Comparison of ENCODE assay signal across 8 mouse cellular contexts in genomic region chr11:117598610-117599009, GRCm38 (mm10). TPM values are rescaled to one million over a fixed set of nuclear protein-coding genes. Genes with fewer than 3 reads are reported as not detected.
A peak's percentile ranks its signal among the peaks of the same experiment; 100 is the strongest.
DNase-seq lines count a peak whose midpoint lies in the region; ATAC-seq and TF ChIP-seq lines count a peak whose summit lies in the region.

No protein-coding gene starts in this region.

- peak overlapping the region; percentile 71 for H3K4me2 ChIP-seq in heart, embryonic 11.5 days
- H3K4me2 ChIP-seq in CH12.LX (ENCODE audit: insufficient read depth, low read depth, poor library complexity, severe bottlenecking): peak overlapping the region; percentile 33
- peak overlapping the region; percentile 58 for H3K4me2 ChIP-seq in embryonic facial prominence, embryonic 13.5 days
- peak overlapping the region; percentile 37 for H3K4me2 ChIP-seq in midbrain, embryonic 14.5 days (ENCODE audit: low read length)

- no peak for ATAC-seq in heart, embryonic 11.5 days (replicated peaks; ENCODE audit: insufficient number of reproducible peaks, low FRiP score, low TSS enrichment)
- ATAC-seq in embryonic facial prominence, embryonic 13.5 days (ENCODE audit: insufficient number of reproducible peaks, insufficient read depth, low FRiP score, low TSS enrichment, low read depth): no peak
- 0 out of 2 replicates have a peak, but pooled peaks have one; percentile 9 for ATAC-seq in midbrain, embryonic 14.5 days (ENCODE audit: low FRiP score, low TSS enrichment)

- no peak for TF ChIP-seq RAD21 in CH12.LX (IDR thresholded peaks at IDR 0.05; ENCODE audit: low read depth, low read length)

- in situ Hi-C loops in CH12.LX (cut with MboI; ENCODE audit: low pct_ligation_motif_present, low pct_unique_long_range_greater_than_20kb, low sequenced_read_pairs): no loop called here

- H3K4me1 ChIP-seq in heart, embryonic 11.5 days (ENCODE audit: control insufficient read depth, insufficient read depth, low read length): peaks cover 15% of the 10 kb centered on the region
- peaks cover 6 to 52% of the 10 kb centered on the region in 2 experiments for H3K4me1 ChIP-seq in CH12.LX (ENCODE audit: control insufficient read depth in 1 of 2, insufficient read depth in 2 of 2)
- peaks cover 40% of the 10 kb centered on the region for H3K4me1 ChIP-seq in embryonic facial prominence, embryonic 13.5 days
- peaks cover 44% of the 10 kb centered on the region for H3K4me1 ChIP-seq in midbrain, embryonic 14.5 days (ENCODE audit: control insufficient read depth, insufficient read depth, low read length)

- no peak for DNase-seq in heart, adult 11 months
- no peak for DNase-seq in CH12.LX (ENCODE audit: extremely low read depth)
- DNase-seq in kidney, postnatal 10 days: peak; percentile 22
- peak; percentile 53 for DNase-seq in midbrain, embryonic 14.5 days
- DNase-seq in layer of hippocampus, postnatal 10 days (ENCODE audit: low spot score in 2 of 2): no peak
- no peak for DNase-seq in urinary bladder, postnatal 4 days (ENCODE audit: low spot score in 2 of 2)

- H3K4me3 ChIP-seq in heart, embryonic 11.5 days (ENCODE audit: low read depth, low read length): peak overlapping the region; percentile 35
- peak overlapping the region; percentile 43 to 52 (median 50) for H3K4me3 ChIP-seq in CH12.LX (replicated peaks in 1 of 3; ENCODE audit: low read depth in 2 of 3, low read length in 2 of 3, poor library complexity in 1 of 3)
- peak overlapping the region; percentile 32 for H3K4me3 ChIP-seq in embryonic facial prominence, embryonic 13.5 days
- H3K4me3 ChIP-seq in midbrain, embryonic 14.5 days (replicated peaks; ENCODE audit: low read depth, low read length): no peak overlapping the region

- no peaks in the 10 kb centered on the region for H3K9me3 ChIP-seq in heart, embryonic 11.5 days (replicated peaks; ENCODE audit: control insufficient read depth, low read length)
- H3K9me3 ChIP-seq in CH12.LX (replicated peaks; ENCODE audit: low read length): no peaks in the 10 kb centered on the region
- no peaks in the 10 kb centered on the region for H3K9me3 ChIP-seq in embryonic facial prominence, embryonic 13.5 days
- no peaks in the 10 kb centered on the region for H3K9me3 ChIP-seq in midbrain, embryonic 14.5 days (ENCODE audit: control insufficient read depth, low read length)

- no peaks in the 10 kb centered on the region for H3K79me2 ChIP-seq in CH12.LX (replicated peaks; ENCODE audit: control insufficient read depth, extremely low read depth, insufficient read depth, poor library complexity, severe bottlenecking)

- peak overlapping the region; percentile 46; the same call in 1 of the 2 replicates for H3K9ac ChIP-seq in heart, embryonic 11.5 days (ENCODE audit: low read depth, low read length)
- H3K9ac ChIP-seq in CH12.LX (ENCODE audit: insufficient read depth, low read depth): peak overlapping the region; percentile 57
- peak overlapping the region; percentile 61 for H3K9ac ChIP-seq in embryonic facial prominence, embryonic 13.5 days
- no peak overlapping the region for H3K9ac ChIP-seq in midbrain, embryonic 14.5 days (replicated peaks; ENCODE audit: low read length)

- WGBS in heart, embryonic 11.5 days (ENCODE audit: insufficient replicate concordance): 5% methylated on average over 9 of the region's 9 CpGs
- WGBS in embryonic facial prominence, embryonic 13.5 days: 7% methylated on average over 9 of the region's 9 CpGs
- 3% methylated on average over 9 of the region's 9 CpGs for WGBS in midbrain, embryonic 14.5 days

- no peak overlapping the region for H3K27ac ChIP-seq in heart, embryonic 11.5 days (ENCODE audit: low read depth, low read length)
- no peak overlapping the region for H3K27ac ChIP-seq in CH12.LX (ENCODE audit: insufficient read depth, low read depth)
- no peak overlapping the region for H3K27ac ChIP-seq in embryonic facial prominence, embryonic 13.5 days
- H3K27ac ChIP-seq in midbrain, embryonic 14.5 days (replicated peaks; ENCODE audit: low read depth, low read length): peak overlapping the region; percentile 85

- no peak for TF ChIP-seq EP300 in CH12.LX (IDR thresholded peaks at IDR 0.05; ENCODE audit: low read length)

- H3K27me3 ChIP-seq in heart, embryonic 11.5 days (ENCODE audit: control insufficient read depth, insufficient read depth, low read length): peaks cover 63% of the 10 kb centered on the region
- no peaks in the 10 kb centered on the region for H3K27me3 ChIP-seq in CH12.LX (replicated peaks)
- H3K27me3 ChIP-seq in embryonic facial prominence, embryonic 13.5 days: peaks cover 21% of the 10 kb centered on the region
- H3K27me3 ChIP-seq in midbrain, embryonic 14.5 days (ENCODE audit: control insufficient read depth, insufficient read depth, low read length): peaks cover 7% of the 10 kb centered on the region; the same call in 1 of the 2 replicates

- dilution Hi-C loops in CH12.LX (cut with MboI; ENCODE audit: extremely low pct_ligation_motif_present, extremely low pct_unique_long_range_greater_than_20kb, low sequenced_read_pairs): no loop called here

- no peak for TF ChIP-seq CTCF in CH12.LX (conservative IDR thresholded peaks at IDR 0.05 in 1 of 2, IDR thresholded peaks at IDR 0.05 in 1 of 2; ENCODE audit: low read depth in 2 of 2, low read length in 2 of 2)

- H3K36me3 ChIP-seq in heart, embryonic 11.5 days (ENCODE audit: control insufficient read depth, insufficient read depth, low read length): no peaks in the 10 kb centered on the region
- no peaks in the 10 kb centered on the region for H3K36me3 ChIP-seq in CH12.LX (replicated peaks in 1 of 2; ENCODE audit: control insufficient read depth in 1 of 2, insufficient read depth in 1 of 2, low read length in 1 of 2)
- H3K36me3 ChIP-seq in embryonic facial prominence, embryonic 13.5 days: no peaks in the 10 kb centered on the region
- H3K36me3 ChIP-seq in midbrain, embryonic 14.5 days (ENCODE audit: control insufficient read depth, insufficient read depth, low read length): no peaks in the 10 kb centered on the region

- no peak for TF ChIP-seq POLR2A in CH12.LX (IDR thresholded peaks at IDR 0.05; ENCODE audit: low read depth, low read length)

TF ChIP-seq in CH12.LX, 34 proteins besides CTCF, POLR2A, EP300 and RAD21:
- TF ChIP-seq ELF1 (IDR thresholded peaks at IDR 0.05; ENCODE audit: low read depth, low read length) (no peak), ZNF384 (IDR thresholded peaks at IDR 0.05; ENCODE audit: low read depth, low read length) (no peak), BHLHE40 (IDR thresholded peaks at IDR 0.05; ENCODE audit: low read depth, low read length) (peak; percentile 58; the same call in 1 of the 2 replicates), HCFC1 (IDR thresholded peaks at IDR 0.05; ENCODE audit: low read depth, low read length) (no peak), UBTF (IDR thresholded peaks at IDR 0.05; ENCODE audit: low read depth, low read length) (no peak), USF1 (IDR thresholded peaks at IDR 0.05; ENCODE audit: low read depth, low read length) (peak; percentile 86), E2F4 (IDR thresholded peaks at IDR 0.05; ENCODE audit: insufficient replicate concordance, low read depth, low read length) (no peak), ZKSCAN1 (IDR thresholded peaks at IDR 0.05; ENCODE audit: borderline replicate concordance, low read depth, low read length) (no peak), ZMIZ1 (IDR thresholded peaks at IDR 0.05; ENCODE audit: low read depth, low read length) (no peak), NRF1 (IDR thresholded peaks at IDR 0.05; ENCODE audit: low read depth, low read length) (no peak), MXI1 (IDR thresholded peaks at IDR 0.05; ENCODE audit: low read depth, low read length) (peak; percentile 40; the same call in 1 of the 2 replicates), USF2 (conservative IDR thresholded peaks at IDR 0.05; ENCODE audit: low read depth, low read length) (peak; percentile 86), PAX5 (IDR thresholded peaks at IDR 0.05; ENCODE audit: low read length) (no peak), SIN3A (IDR thresholded peaks at IDR 0.05; ENCODE audit: low read length) (peak; percentile 23; the same call in 1 of the 2 replicates)

RNA-seq across cellular contexts. Expression of gene Tnrc6c, which starts 55.5 kb away (rescaled TPM):
- polyA plus RNA-seq in heart, embryonic 11.5 days (2014; fragmentation: Nextera tagmentation; extraction: Ambion mirVana): 7.0 and 8.1 TPM in 2 replicates
- 16.7 and 17.2 TPM in 2 replicates for total RNA-seq in CH12.LX (2012; rRNA removed)
- 6.1 and 6.9 TPM in 2 replicates for total RNA-seq in CH12.LX (2014; rRNA removed)
- polyA plus RNA-seq in CH12.LX (2012; ENCODE audit: insufficient read length, low read depth): 12.2 and 12.8 TPM in 2 replicates
- polyA plus RNA-seq in embryonic facial prominence, embryonic 13.5 days (2015; fragmentation: Nextera tagmentation; extraction: Ambion mirVana): 18.4 and 22.5 TPM in 2 replicates
- polyA plus RNA-seq in midbrain, embryonic 14.5 days (2014; fragmentation: Nextera tagmentation; extraction: Ambion mirVana): 34.0 and 35.1 TPM in 2 replicates
- 10 to 100 TPM; 70.1 to 70.4 TPM for total RNA-seq in layer of hippocampus, postnatal 10 days (2021)

Comparison
In these comparisons a context has a peak if more than half of its experiments do, and no peak if none do; other contexts are left out.
1. DNase-seq: peak in kidney, postnatal 10 days (single experiment) and midbrain, embryonic 14.5 days (single experiment); none in heart, adult 11 months (single experiment), CH12.LX (single experiment), layer of hippocampus, postnatal 10 days (0 of 2) and urinary bladder, postnatal 4 days (0 of 2).
2. Peak in every context shown above with its lines, with median percentiles within 50 percentile points of each other: H3K4me2 ChIP-seq.